Mouse (Mus musculus): Measurements from ENCODE around the gene Hpca.

- TF ChIP-seq POLR2A (IDR thresholded peaks at IDR 0.05; ENCODE audit: extremely low read depth, insufficient read depth, low read length), result no peak
- no peak for TF ChIP-seq CTCF (IDR thresholded peaks at IDR 0.05; ENCODE audit: extremely low read depth, insufficient read depth, low read length)
Observed at GRCm38 (mm10) chr4:129130755-129131303, 9.0 kb upstream of the Hpca start.

All from cortical plate, adult 2 months (tissue).